Mouse (Mus musculus) cerebellum, adult 2 months (tissue): ENCODE results near the gene Glipr1l3.
"Not testable (repeated sequence)": the region's sequence is repeated elsewhere in the genome, so short reads cannot be mapped to it uniquely, and the experiment has no call there.

Source experiments
- CTCF ChIP-seq: fragments of 200-500 bp; IDR thresholded peaks from 2 replicates; pipeline ENCODE4 v1.5.1; 2011; ENCODE audit warnings: low read depth, mild to moderate bottlenecking, control low read depth, low read length, moderate library complexity, borderline replicate concordance; ENCODE audit not compliant: insufficient read depth
- POLR2A ChIP-seq: fragments of 200-500 bp; IDR thresholded peaks from 2 replicates; pipeline ENCODE4 v1.6.1; 2011; ENCODE audit warnings: low read length, control low read depth, borderline replicate concordance; ENCODE audit not compliant: insufficient read depth

GRCm38 (mm10) chr10:112105785-112106184 lies 54.3 kb downstream of the Glipr1l3 start:
- not testable (repeated sequence) for TF ChIP-seq POLR2A
- peak; percentile 55 for TF ChIP-seq CTCF
